Mouse (Mus musculus): Measurements from ENCODE around the gene Fam189a1. TPM values are rescaled to one million over a fixed set of nuclear protein-coding genes. Genes with fewer than 3 reads are reported as not detected.
A peak's percentile ranks its signal among the peaks of the same experiment; 100 is the strongest.

Gene Fam189a1
- total RNA-seq, 2 experiments from 2014 or later, result 51.4 to 54.8 TPM

DNA sequence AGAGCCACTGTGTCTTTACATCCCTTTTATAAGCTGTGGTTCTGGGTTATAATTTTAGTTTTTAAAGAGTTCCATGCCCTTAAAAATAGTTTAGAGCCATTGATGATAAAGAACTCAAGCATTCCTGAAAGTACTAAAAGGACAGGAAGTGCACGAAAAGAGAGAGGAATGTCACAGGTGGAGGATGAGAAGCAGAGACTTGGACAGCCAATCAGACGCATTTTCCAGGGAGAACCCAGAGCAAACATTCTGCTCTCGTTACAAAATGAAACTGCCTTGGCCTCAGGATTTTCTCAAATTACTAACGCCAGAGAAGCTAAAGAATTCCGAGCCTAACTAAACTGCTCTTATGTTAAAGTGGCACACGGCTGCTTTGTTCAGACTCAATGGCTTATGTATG, 197.3 kb downstream of the Fam189a1 start:
- no peak for DNase-seq (ENCODE audit: low spot score in 2 of 2)

GRCm38 (mm10) chr7:64952181-64952580, 204.2 kb downstream of the Fam189a1 start:
- no peak for DNase-seq (ENCODE audit: low spot score in 2 of 2)

- no peak for DNase-seq (ENCODE audit: low spot score in 2 of 2)
Measured at GRCm38 (mm10) chr7:64950771-64951099, 205.6 kb downstream of the Fam189a1 start.

GRCm38 (mm10) chr7:64949910-64950770, 206.2 kb downstream of the Fam189a1 start:
- DNase-seq (ENCODE audit: low spot score in 2 of 2), result peak; percentile 80 to 83

DNA sequence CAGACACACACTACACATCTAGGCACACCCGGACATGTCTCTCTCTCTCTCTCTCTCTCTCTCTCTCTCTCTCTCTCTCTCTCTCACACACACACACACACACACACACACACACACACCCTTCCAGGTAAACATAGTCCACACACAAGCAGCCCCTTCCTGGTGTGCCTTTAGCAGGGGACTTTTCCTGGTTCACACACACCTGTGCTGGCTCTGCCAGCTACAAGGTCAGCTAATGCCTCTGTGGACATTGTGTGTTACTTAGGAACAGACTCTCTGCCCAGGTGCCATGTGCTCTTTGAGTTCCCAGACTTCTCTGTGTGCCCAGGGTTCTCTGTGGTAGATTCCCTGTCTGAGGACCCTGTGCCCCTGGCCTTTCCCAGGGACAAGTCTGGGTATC, 206.9 kb downstream of the Fam189a1 start:
- DNase-seq (ENCODE audit: low spot score in 2 of 2), result no peak

GRCm38 (mm10) chr7:64944686-64945085, 211.7 kb downstream of the Fam189a1 start:
- DNase-seq (ENCODE audit: low spot score in 2 of 2), result no peak

GRCm38 (mm10) chr7:64944175-64944574, 212.2 kb downstream of the Fam189a1 start:
- DNase-seq (ENCODE audit: low spot score in 2 of 2), result no peak

DNA sequence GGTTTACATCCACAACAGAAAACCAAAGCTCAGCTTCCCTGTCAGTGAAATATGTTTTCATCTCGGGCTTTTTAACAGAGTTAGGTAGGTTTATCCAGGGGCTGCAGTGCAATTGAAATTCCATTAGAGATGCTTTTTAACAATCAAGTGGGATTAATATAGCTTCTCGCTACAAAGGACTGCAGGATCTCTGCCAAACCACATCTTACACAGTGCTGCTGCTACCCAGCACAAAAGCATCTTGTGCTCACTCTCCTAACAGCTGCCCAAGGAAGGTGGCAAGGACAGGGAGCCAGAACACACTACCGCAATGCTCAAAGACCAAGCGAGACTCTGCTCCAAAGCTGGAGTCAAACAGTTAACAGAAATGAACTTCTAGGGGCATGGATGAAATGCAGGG, 219.4 kb downstream of the Fam189a1 start:
- no peak for DNase-seq (ENCODE audit: low spot score in 2 of 2)

DNA sequence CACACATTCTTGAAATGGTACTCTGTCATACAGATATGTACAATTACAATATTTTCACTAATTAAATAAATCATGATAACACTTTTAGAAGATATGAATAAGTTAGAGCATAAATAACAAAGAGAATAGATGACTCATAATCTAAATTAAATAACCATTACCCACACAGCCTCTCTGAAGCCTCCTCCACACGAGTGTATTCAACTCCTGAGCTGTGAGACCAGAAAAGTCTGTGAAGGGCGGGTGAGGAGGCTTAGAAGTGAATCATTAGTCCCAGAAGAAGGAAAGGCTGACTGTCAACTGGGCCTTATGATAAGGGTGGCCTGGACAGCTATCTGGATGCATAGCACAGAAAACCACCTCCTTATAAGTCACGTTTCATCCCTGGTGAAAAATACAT, 222.3 kb downstream of the Fam189a1 start:
- no peak for DNase-seq (ENCODE audit: low spot score in 2 of 2)

- no peak for DNase-seq (ENCODE audit: low spot score in 2 of 2)
Measured at GRCm38 (mm10) chr7:64930980-64931379, 225.4 kb downstream of the Fam189a1 start.

DNA sequence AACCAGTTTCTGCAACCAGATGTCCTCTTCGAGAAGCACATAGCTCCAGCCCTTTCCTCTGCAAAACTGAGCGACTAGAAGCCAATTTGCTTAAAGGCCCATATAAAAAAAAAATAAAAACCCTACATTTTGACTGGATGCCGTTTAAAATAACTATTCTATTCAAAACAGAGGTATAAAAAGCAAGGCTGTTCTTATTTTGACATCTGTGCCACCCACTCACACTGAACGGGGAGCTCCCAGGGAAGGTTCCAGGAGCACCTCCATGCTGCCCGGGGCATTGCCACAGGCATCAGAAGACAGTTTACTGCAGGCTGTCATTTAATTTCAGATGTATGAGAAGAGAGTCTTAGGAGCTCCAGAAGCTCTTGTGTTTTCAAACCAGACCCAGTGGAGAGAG, 232.5 kb downstream of the Fam189a1 start:
- DNase-seq (ENCODE audit: low spot score in 2 of 2), result no peak

- no peak for DNase-seq (ENCODE audit: low spot score in 2 of 2)
Measured at GRCm38 (mm10) chr7:64921189-64921588, 235.2 kb downstream of the Fam189a1 start.

- DNase-seq (ENCODE audit: low spot score in 2 of 2), result no peak
Measured at GRCm38 (mm10) chr7:64920735-64921134, 235.6 kb downstream of the Fam189a1 start.

- no peak for DNase-seq (ENCODE audit: low spot score in 2 of 2)
Measured at GRCm38 (mm10) chr7:64916654-64917053, 239.7 kb downstream of the Fam189a1 start.

- DNase-seq (ENCODE audit: low spot score in 2 of 2), result no peak
Measured at GRCm38 (mm10) chr7:64915121-64915520, 241.2 kb downstream of the Fam189a1 start.

- DNase-seq (ENCODE audit: low spot score in 2 of 2), result no peak
Measured at GRCm38 (mm10) chr7:64911945-64912344, 244.4 kb downstream of the Fam189a1 start.

GRCm38 (mm10) chr7:64910208-64910607, 246.2 kb downstream of the Fam189a1 start:
- no peak for DNase-seq (ENCODE audit: low spot score in 2 of 2)

DNA sequence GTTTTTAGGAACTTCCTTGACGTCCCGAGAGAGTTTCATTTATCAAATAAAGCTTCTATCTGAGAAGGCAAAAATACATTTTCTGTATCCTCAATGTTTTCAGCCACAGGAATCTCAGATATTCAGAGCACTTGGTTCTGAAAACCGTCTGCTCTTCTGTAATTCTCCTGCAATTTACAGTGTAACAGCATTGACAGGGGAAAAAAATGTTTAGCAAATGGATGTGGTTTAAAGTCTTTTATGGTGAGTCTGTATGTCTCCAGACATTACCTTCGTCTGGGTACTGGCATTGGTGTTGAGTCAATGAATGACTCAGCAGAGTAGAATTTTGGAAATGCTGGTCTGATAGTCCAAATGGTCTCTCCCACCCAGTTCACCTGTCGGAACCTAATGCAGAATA, 249.4 kb downstream of the Fam189a1 start:
- no peak for DNase-seq (ENCODE audit: low spot score in 2 of 2)

GRCm38 (mm10) chr7:64905506-64905905, 250.9 kb downstream of the Fam189a1 start:
- DNase-seq (ENCODE audit: low spot score in 2 of 2), result no peak

- DNase-seq (ENCODE audit: low spot score in 2 of 2), result no peak
Measured at GRCm38 (mm10) chr7:64900249-64900648, 256.1 kb downstream of the Fam189a1 start.

- no peak for DNase-seq (ENCODE audit: low spot score in 2 of 2)
Measured at GRCm38 (mm10) chr7:64896587-64896986, 259.8 kb downstream of the Fam189a1 start.

DNA sequence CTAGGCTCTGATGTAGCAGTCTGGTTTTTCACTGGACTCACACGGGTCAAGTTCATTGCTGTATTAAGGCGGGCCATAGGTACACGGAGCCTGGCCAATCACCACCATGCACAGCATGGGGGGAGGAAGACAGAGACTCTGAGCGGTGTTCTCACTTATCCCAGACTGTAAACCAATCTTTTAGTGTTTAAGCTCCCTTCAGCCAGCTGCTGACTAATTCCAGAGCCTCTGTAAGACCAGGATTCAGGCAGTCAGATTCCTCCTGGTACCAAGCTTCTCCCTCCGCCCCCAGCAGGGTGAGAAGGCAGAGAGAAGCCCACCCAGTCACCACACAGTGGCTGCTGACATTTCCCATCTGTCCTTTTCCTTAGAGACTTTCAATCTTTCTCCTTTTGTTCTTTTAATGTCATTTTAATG, 260.7 kb downstream of the Fam189a1 start:
- DNase-seq (ENCODE audit: low spot score in 2 of 2), result no peak

DNA sequence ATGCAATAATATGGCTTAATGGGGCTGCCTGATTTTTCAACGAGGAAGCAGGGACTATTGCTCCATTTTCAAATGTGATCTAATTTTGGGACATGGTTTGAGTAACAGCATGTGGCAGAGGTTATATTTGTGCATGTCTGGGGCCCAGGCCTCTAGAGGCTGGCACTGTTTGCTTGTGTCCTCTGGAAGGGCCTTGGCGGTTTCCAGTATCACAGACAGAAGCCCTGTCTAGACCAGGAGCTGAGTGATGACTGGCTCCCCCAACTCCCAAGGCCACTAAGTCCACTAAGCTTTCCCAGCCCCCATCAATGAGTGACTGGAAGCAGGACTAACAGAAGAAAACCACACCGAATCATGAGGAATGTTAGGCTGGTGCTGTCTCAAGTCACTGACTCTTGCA, 265.2 kb downstream of the Fam189a1 start:
- DNase-seq (ENCODE audit: low spot score in 2 of 2), result no peak
